Mouse (Mus musculus): Measurements from ENCODE around the gene Ptprg.

Ptprg gene

DNA sequence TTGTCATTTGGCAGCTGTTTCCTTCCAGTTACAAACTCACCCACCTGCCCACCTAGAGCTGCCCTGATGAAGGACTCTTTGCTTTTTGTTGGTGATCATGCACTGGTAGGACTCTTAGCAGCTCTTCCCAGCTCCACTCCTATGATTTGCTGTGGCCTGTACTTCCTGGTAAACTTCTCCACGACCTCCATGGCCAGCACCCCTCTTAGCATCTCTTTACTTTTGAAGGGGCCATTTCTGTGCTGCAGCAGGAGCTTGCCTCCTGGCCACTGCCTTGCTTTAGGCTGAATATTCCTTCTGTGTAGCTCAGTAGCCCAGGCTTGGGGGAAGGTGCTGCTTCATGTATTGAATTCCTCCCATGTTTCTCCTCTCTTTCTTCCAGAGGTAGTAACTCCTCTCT, 517.0 kb downstream of the Ptprg start:
- no peak for DNase-seq

DNA sequence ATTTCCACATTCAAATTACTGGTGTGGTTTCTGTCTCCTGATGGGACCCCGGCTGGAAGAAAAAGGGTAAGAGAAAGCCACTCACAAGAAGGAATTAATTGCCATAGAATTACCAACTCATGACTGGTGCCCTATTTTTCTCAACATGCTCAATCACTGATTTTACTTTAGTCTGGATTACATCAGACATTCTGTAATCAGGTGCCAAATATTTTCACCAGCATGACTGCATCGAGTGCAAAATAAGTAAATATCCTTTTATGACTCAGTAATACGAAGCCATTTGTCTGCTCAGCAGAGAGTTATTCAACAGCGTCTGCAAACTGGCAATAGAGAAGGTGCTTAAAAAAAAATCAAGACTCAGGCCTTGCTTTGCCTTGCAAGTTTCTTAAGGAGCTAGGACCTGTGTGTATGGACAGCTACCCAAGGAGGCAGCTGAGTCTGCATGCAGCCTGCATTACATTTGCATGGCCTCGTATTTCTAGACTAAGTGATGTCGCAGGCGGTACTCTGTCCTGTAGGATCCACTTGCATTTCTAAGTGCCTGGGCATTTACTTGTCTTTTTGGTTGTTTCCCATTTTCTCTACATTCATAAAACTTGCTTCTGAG, 517.6 kb downstream of the Ptprg start:
- no peak for DNase-seq

DNA sequence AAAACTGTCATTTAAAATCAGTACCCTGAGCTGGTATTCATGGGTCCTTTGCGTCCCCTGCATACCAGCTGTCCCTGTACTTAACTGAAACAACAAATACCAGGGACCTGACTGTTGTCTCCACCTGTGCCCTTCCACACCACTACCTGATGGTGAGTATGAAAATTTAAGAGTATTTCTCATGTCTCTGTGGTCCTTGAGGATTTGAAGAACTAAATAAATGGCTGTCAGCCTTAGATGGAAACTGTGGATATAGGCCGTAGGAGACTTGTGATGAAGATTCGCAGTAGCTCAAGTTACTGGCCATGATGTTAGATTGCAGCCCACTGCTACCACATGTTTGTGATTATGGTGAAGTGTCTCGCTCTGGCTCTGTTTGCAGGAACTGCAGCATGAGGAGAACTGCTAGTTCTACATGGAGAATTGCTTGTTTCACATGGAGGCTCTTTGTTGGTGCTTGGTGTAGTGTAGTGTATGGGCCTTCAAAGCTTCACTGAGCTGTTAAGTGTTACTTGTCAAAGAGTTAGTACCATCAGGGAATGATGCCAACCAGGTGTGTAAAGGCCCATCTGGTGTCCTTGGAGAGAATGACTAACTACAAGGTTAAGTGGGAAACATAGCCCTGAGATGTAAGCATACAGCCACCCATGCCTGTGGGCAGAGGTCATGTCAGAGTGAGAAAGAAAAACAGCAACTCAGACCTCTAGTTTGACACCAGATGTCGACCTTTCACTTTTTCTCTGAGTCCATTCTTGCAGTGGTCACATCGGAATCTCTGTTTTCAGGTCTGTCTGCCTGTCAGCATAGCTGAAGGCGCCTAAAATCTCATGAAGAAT, 518.9 kb downstream of the Ptprg start:
- no peak for DNase-seq

DNA sequence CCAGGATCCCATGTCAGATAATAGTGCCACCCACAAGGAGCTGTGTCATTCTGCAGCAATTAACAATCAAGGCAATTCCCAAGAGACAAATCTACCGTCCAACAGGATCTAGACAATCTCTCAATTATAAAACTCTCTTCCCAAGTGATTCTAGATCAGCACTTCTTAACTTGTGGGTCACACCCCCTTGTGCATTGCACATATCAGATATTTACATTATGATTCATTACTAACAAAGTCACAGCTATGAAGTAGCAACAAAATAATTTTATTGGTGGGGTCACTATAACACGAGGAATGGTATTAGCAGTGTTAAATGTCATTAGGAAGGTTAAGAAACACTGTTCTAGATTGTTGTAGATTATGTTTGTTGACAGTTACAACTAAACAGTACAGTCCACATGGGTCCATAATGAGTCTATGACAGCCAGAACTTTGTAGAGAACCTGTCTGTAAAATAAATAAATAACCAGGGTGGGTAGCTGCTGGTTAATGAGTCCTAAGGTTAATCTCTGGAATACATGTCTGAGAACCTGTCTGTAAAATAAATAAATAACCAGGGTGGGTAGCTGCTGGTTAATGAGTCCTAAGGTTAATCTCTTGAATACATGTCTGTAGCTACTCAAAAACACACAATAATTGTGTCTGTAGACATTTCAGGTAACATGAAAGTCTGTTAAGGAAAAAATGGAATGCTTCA, 520.2 kb downstream of the Ptprg start:
- DNase-seq, result no peak

- peak; percentile 55 for DNase-seq
Observed at GRCm38 (mm10) chr14:12077193-12077592, 523.9 kb downstream of the Ptprg start.

DNA sequence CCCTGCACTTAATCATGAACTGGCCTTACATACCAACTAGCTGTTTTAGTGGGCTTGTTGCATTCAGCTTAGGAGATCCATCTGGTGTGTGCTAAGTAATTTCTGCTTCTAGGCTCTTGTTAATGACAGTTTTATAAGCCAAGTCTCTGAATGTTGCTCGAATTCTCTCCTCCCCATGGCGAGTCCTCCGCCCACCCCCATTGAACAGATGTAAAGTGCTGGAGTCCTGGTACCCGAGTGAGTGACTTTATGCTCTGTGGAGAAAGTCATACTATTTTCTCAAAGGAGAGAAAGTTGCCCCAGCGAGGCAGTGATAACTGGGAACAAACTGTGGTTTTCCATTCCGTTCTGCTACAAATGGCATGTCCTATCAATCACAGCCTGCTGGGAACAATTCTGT, 525.9 kb downstream of the Ptprg start:
- DNase-seq, result no peak

GRCm38 (mm10) chr14:12079833-12080401, 526.6 kb downstream of the Ptprg start:
- DNase-seq, result no peak

DNA sequence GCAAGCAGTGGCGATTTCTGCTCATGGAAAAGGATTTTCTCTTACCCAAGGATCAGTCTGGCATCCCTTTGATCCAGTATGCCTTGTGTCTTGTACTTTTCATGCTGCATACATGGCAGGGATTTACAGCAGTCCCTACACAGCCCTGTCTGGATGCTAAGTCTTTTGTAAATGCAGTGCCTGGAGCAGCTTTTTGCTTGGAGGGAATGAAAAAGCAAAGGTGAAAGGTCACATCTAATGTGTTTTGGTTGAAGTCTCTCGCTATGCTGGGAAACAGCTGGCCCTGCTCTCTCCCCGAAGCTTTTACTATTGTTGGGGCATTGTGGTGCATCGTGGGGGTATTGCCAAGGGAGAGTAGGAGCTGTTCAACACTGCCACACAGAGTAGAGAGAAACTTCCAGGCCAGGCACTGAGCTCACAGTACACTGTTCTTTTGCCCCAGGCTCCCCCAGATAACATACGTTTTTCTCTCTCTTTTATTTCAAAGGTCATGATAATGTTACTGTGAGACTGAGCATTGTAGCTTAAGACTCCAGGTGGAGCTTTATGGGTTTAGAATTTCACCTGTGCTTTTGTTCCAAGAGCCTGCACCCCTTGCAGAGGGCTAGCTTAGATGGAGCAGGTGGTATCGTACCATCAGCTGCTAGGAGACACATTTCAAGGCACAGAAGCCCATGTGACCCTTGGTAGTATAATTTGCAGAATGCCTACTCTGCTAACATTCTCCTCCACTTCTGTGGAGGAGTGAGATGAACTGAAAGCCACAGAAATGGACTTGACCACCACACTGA, 529.0 kb downstream of the Ptprg start:
- DNase-seq, result no peak

DNA sequence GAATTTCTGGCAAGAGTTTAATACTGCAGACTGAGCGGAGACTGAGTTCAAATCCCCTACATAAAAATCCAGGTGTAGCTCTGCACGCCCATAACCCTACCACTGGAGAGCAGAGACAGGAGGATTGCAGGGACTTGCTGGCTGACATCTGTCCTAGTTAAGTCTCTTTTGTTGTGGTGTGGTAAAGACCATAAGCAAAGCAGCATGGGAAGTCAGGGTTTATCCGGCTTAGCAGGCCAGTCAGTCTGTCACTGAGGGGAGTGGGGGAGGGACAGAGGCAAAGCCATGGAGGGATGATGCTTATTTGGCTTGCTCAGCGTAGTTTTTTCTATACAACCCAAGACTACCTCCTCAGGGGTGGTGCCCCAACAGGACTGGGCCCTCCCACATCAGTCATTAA, 530.7 kb downstream of the Ptprg start:
- no peak for DNase-seq

- DNase-seq, result peak; percentile 43
Observed at GRCm38 (mm10) chr14:12085078-12085477, 531.7 kb downstream of the Ptprg start.

GRCm38 (mm10) chr14:12086167-12086566, 532.8 kb downstream of the Ptprg start:
- DNase-seq, result no peak

DNA sequence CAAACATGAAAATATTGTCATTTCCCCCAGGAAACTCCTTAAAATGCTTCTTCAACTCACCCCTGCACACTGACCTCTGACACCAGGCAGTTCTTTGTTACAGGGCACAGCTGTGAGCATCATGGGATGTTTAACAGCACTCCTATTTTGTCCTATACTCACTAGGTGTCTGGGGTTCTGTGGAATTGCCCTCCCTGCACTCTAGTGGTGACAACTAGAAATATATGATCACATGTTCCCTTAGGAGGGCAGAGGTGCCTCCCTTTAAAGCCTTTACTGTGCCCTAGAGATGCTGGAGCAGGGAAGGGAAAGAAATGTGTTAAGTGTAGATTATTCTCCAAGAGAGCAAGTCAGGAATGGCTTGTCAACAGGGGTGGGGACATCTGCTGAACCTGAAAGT, 536.6 kb downstream of the Ptprg start:
- DNase-seq, result no peak

DNA sequence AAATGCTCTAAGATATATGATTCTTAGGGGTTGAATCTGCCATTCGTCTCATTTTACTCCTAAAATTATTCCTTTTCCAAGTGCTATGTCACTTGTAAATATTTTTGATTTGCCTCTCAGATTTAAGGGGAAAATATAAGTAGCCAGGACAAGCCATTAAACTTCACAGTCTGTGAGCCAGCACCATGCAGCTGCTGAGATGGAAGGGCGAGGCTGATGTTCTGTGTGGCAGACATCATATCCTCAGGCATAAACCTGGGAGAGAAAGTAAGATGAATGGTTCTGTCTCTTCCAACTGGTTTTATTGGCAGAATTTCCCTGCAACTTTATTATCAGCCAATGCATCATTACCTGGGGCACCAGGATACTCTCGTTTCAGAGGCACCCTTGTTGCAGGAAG, 538.4 kb downstream of the Ptprg start:
- no peak for DNase-seq

DNA sequence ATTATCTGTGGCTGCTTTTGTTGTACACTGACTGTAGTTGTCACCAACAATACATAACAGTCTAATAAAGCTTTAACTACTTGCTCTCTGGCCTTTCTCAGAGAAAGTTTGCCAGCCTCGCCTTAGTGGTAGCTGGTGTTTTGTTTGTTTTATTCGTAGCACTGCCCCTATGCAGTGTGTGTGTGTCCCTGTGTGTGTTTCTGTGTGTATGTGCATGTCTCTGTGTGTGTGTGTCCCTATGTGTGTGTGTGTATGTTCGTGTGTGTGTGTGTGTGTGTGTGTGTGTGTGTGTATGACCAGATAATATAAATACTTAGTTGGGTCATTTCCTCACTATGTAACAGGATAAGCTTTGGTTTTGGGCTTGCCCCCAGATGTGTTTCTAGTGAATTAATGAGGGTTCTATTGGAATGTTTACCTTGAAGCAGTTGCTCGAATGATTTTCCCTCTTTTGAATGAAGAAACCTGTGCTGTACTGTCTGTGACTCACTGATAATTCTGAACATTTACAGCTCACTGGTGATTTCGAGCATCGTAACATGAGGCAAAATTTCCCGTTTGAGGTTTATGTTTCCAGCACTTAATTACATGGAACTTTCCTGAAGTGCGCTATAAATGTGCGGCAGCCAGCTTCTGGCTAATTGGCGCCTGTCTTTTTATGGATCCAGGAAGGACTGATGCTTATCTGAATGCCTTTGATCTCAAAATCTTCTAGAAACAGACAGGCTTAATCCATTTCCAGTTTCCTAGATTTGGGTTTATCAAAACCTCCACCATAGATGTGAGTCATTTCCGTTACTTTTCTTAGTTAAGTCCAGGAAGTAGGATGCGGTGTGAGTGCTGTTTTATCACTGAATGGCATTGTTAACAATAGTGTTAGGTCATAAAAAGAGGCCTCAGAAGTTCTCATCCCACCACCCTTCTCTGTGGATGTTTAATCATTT, 546.3 kb downstream of the Ptprg start:
- no peak for DNase-seq

- DNase-seq, result no peak
Observed at GRCm38 (mm10) chr14:12102389-12103325, 549.3 kb downstream of the Ptprg start.

DNA sequence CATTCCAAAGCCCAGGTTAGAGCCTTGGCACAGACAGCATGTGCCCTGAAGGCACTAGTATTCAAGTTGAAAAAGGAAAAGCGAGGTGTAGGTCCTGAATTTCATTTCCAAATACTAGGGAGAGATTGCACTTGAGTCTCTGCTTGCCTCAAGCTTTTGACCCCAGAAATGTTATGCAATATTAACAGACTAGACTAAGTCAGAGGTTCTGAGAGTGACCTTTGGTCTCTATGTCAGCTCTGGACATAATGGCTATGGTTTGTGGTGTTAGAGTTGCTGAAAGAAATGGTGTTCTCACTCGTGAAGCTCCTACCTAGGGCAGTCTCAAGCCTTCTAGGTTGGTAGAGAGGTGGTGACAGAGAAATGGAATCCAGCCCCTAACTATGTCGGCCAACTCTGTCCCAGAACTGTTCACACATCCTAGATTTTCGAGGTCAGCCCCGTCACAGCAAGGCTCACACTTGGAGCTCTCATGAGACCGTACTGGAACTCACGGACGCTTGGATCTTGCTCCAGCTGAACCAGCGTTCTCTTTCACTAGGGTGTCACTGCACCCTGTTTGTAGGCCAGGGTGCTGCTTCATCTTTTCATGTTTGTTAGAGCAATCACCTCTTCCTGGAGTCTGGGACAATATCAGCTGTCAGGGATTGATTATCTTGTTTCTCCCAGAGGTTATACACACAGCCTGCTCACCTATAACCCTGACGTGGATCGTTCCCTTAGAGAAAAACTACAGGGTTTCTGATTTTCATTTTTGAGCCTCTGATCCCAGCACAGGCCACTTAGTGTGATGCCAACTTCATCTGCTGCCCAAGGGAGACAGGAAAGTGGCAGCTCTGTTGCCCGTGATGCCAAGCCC, 551.2 kb downstream of the Ptprg start:
- no peak for DNase-seq

- DNase-seq, result no peak
Observed at GRCm38 (mm10) chr14:12105156-12105430, 551.8 kb downstream of the Ptprg start.

- DNase-seq, result no peak
Observed at GRCm38 (mm10) chr14:12105593-12105992, 552.3 kb downstream of the Ptprg start.

DNA sequence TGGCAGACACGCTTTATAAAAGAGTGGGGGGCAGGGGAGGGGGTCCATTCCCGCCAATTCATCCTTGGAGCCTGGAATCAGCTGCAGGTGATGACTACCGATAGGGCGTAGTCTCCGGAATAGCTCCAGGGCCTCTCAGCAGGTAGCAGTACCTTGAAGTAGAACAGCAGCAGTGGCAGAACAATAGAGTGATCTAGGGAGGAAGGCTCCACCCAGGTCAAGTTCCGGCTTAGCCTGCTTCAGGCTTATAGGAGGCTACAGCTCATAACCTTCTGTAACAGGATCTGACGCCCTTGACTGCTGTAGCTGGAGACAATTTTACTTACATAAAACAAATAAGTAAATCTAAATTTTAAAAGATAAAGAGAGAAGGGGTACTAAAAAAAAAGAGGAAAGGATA, 554.1 kb downstream of the Ptprg start:
- DNase-seq, result no peak

DNA sequence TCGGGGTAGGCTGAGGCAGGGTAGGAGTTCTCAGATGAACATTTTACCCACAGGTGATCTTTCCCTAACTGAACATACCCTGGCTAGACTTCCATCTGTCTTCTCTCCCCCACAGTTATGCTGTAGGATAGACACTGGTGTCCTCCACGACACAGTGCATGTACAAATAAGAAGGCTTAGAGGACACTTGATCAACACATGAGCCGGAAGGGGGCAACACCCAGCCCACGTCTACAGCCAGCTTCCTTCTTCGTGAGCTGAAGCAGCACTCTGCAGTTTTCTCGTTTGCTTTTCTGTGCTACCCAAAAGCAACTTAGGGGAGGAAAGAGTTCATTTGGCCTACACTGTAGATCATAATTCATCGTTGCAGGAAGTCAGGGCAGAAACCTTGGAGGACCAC, 554.7 kb downstream of the Ptprg start:
- DNase-seq, result no peak
